Mouse (Mus musculus) megakaryocyte progenitor cell, adult 5-6 weeks (primary cell): ENCODE measurements around the gene Tmod4. TPM values are rescaled to one million over a fixed set of nuclear protein-coding genes. Genes with fewer than 3 reads are reported as not detected.

Experiments
- ATAC-seq: replicated peaks from 2 replicates; pipeline ENCODE4 v1.8.0; 2016; ENCODE audit warnings: mild to moderate bottlenecking, moderate TSS enrichment, inconsistent platforms; ENCODE audit not compliant: poor library complexity
- total RNA-seq, 2 experiments: library from RNA; stranded (forward) in 1 of 2; stranded (reverse) in 1 of 2; fragments of 157-497, 149-512 nt in 1 of 2; fragments of 200-1000 nt in 1 of 2; gene quantifications; 2 replicates each; pipeline versions ENCODE4 v1.2.3 to v1.2.4; 2015 to 2017

Gene Tmod4
- total RNA-seq, 2 experiments from 2014 or later: 1.1 to 2.5 TPM

DNA sequence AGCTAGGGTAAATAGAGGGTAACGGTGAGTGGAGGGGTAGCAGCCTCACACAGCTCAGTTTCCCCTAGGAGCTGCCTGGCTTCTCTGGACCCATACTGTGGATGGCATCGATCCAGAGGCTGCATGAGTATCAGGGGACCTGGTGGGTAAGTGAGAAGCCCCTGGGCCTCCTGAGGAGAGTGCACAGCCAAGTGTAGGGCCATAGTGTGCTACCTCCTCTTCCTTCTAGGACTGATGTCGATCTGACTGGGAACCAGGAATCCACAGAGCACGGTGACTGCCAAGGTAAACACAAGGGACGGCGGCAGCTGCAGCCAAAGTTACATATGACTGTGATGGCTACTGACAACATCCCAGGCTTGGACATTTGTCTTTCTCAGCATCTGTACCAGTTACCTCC is 46.8 kb downstream of the Tmod4 start:
- no peak for ATAC-seq

DNA sequence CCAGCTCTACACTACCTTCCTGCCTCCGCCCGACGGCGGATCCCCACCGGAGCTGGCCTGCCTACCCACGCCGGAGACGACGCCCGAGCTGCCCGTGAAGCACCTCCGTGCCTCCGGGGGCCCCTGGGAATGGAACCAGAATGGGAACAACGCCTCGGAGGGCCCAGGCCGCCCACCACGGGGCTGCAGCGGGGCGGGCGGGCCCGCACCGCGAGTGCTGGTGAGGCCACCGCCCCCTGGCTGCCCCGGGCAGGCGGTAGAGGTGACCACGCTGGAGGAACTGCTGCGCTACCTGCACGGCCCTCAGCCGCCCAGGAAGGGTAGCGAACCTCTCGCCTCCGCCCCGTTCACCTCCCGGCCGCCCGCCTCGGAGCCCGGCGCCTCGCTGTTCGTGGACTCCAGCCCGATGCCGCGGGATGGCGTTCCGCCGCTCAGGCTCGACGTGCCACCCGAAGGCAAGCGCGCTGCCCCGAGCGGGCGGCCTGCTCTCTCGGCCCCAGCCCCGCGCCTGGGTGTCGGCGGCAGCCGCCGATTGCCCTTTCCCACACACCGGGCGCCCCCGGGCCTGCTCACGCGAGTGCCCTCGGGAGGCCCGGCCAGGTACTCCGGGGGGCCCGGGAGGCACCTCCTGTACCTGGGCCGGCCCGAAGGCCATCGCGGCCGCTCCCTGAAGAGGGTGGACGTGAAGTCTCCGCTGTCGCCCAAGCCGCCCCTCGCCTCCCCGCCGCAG is 48.4 kb downstream of the Tmod4 start:
- ATAC-seq: no peak

DNA sequence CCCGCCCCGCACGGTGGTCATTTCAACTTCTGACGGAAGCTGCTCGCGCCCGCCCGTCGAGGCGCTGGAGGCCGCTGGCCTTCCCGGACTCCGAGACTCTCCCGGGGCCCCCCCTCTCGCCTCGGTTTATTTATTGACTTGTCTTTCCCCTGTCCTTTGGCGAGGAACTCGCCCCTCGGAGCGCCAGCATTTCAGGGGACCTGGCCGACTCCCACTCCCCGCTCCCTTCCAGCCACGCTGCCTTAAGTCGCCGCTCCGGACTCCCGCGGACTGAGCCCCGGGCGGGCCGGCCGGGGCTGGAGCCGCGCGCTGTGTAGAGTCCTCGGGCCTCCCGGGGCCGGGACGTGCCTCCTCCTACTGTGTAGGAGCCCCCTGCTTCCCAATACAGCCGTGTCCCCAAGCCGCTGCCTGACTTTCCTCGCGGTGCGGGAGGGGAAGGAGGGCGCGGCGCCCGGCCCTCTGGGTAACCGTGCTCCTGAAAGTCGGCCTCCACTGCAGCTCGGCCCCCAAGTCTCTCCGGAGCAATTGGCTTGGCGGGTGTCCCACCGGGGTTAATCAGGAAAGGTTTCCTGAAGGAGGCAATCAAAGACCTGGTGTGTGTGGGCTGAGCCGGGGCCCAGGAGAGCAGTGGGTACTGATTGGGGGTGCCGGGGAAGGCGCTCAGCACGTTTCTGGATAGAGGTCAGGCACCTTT is 49.1 kb downstream of the Tmod4 start:
- ATAC-seq: peak; percentile 18

DNA sequence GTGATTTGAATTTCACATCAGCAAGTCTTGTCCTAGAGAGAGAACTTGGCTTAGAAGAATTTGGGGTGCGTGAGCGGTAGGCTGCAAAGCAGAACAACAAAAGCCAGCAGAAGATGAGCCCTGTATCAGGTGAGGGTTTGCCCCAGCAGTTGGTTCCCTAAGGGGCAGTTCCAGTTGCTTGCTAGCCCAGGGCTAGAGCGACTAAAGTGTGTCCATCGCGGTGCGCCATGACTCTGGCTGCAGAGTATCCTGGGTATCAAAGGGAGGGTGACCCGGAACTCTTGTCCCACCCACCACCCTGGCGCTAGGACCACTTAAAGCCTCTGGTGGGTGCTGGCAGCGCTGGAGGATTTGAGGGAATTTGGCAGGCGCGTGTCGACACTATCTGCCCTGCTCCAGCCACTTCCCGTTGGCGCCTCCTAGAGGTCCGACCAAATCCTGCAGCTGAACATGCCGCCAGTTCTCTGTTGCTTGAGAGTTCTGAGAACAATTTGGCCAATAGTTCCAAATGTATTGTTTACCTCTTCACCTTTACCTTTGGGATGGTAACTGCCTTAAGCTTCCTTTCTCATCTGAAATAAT is 49.8 kb downstream of the Tmod4 start:
- peak; percentile 94 for ATAC-seq

DNA sequence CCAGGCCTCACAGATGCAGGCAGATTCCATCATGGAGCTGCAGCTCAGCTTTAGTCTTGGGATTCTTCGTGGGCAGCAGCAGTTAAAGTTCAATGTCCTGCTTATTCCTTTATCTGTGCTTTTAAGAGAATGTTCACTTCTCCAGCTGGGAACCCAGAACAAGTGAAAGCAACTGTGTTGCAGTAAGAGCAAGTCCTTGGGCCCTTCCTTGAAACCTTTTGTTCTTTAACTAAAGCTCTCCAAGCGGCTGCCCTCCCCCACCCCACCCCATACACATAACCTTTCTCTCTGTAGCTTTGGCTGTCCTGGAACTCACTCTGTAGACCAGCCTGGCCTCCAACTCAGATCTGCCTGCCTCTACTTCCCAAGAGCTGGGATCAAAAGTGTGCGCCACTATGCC is 52.2 kb downstream of the Tmod4 start:
- ATAC-seq: no peak

DNA sequence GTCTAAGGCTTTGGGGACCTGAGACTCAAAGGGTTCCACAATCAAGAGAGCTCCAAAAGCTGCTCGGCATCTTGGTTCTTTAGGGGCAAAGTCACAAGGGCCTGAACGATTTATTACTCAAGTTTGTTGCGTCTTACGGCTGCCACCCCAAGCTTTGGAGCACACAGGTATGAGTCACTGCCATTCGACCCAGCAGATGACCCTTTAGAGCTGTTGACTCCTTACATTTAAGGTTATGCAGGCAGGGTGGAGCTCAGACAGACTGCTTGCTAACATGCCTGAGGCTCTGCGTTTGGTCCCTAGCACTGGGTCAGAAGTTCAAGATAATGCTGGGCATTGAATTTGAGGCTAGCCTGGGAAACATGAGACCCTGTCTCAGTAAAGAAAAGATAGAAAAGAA is 53.3 kb downstream of the Tmod4 start:
- ATAC-seq: no peak

Other genes starting within 250 kb of the Tmod4 start
- gene Psmb4, start 237.5 kb upstream of the Tmod4 start, total RNA-seq (2015): 341 and 364 TPM in 2 replicates
- 196 and 240 TPM in 2 replicates for gene Psmb4, start 237.5 kb upstream of the Tmod4 start, total RNA-seq (2017)
- 27.3 and 28.8 TPM in 2 replicates for gene Selenbp1, start 191.4 kb upstream of the Tmod4 start, total RNA-seq (2015)
- 28.2 and 38.5 TPM in 2 replicates for gene Selenbp1, start 191.4 kb upstream of the Tmod4 start, total RNA-seq (2017)
- 18.0 and 20.3 TPM in 2 replicates for gene Rfx5, start 170.4 kb upstream of the Tmod4 start, total RNA-seq (2015)
- gene Rfx5, start 170.4 kb upstream of the Tmod4 start, total RNA-seq (2017): 16.2 and 20.3 TPM in 2 replicates
- gene Pi4kb, start 149.7 kb upstream of the Tmod4 start, total RNA-seq (2015): 21.2 and 23.5 TPM in 2 replicates
- gene Pi4kb, start 149.7 kb upstream of the Tmod4 start, total RNA-seq (2017): 24.0 and 24.5 TPM in 2 replicates
- gene Zfp687, start 109.0 kb upstream of the Tmod4 start, total RNA-seq (2015): 15.8 and 21.5 TPM in 2 replicates
- 19.6 and 21.3 TPM in 2 replicates for gene Zfp687, start 109.0 kb upstream of the Tmod4 start, total RNA-seq (2017)
- gene Psmd4, start 81.9 kb upstream of the Tmod4 start, total RNA-seq (2015): 91.5 and 116 TPM in 2 replicates
- gene Psmd4, start 81.9 kb upstream of the Tmod4 start, total RNA-seq (2017): 233 and 245 TPM in 2 replicates
- gene Pip5k1a, start 17.5 kb upstream of the Tmod4 start, total RNA-seq (2015): 16.3 and 21.0 TPM in 2 replicates
- 15.5 and 21.8 TPM in 2 replicates for gene Pip5k1a, start 17.5 kb upstream of the Tmod4 start, total RNA-seq (2017)
- 40.4 and 47.6 TPM in 2 replicates for gene Vps72, start 13.5 kb upstream of the Tmod4 start, total RNA-seq (2015)
- gene Vps72, start 13.5 kb upstream of the Tmod4 start, total RNA-seq (2017): 97.9 and 124 TPM in 2 replicates
- gene Scnm1, start 9.5 kb downstream of the Tmod4 start, total RNA-seq (2015): 43.4 and 45.8 TPM in 2 replicates
- 66.0 and 85.7 TPM in 2 replicates for gene Scnm1, start 9.5 kb downstream of the Tmod4 start, total RNA-seq (2017)
- 3.1 and 3.6 TPM in 2 replicates for gene Lysmd1, start 9.6 kb downstream of the Tmod4 start, total RNA-seq (2015)
- gene Lysmd1, start 9.6 kb downstream of the Tmod4 start, total RNA-seq (2017): 3.8 and 4.3 TPM in 2 replicates
- gene Tnfaip8l2, start 17.9 kb downstream of the Tmod4 start, total RNA-seq (2015): 17.9 and 18.7 TPM in 2 replicates
- 17.8 and 25.1 TPM in 2 replicates for gene Tnfaip8l2, start 17.9 kb downstream of the Tmod4 start, total RNA-seq (2017)
- 0.05 and 0.07 TPM in 2 replicates for gene Sema6c, start 36.0 kb downstream of the Tmod4 start, total RNA-seq (2015)
- not detected in 2 replicates for gene Sema6c, start 36.0 kb downstream of the Tmod4 start, total RNA-seq (2017)
- gene Gabpb2, start 93.4 kb downstream of the Tmod4 start, total RNA-seq (2015): 28.5 and 29.3 TPM in 2 replicates
- 43.1 and 57.7 TPM in 2 replicates for gene Gabpb2, start 93.4 kb downstream of the Tmod4 start, total RNA-seq (2017)
- 56.2 and 56.7 TPM in 2 replicates for gene Cdc42se1, start 104.3 kb downstream of the Tmod4 start, total RNA-seq (2015)
- gene Cdc42se1, start 104.3 kb downstream of the Tmod4 start, total RNA-seq (2017): 52.5 and 60.3 TPM in 2 replicates
- gene Mllt11, start 107.7 kb downstream of the Tmod4 start, total RNA-seq (2015): 4.6 and 5.8 TPM in 2 replicates
- gene Mllt11, start 107.7 kb downstream of the Tmod4 start, total RNA-seq (2017): 4.9 and 5.5 TPM in 2 replicates
- gene Gm128, start 117.1 kb downstream of the Tmod4 start, total RNA-seq (2015): 1.0 and 1.4 TPM in 2 replicates
- 0.34 and 0.46 TPM in 2 replicates for gene Gm128, start 117.1 kb downstream of the Tmod4 start, total RNA-seq (2017)
- not detected in 2 replicates for gene Bnipl, start 126.7 kb downstream of the Tmod4 start, total RNA-seq (2015)
- gene Bnipl, start 126.7 kb downstream of the Tmod4 start, total RNA-seq (2017): not detected in 2 replicates
- gene Mindy1, start 156.9 kb downstream of the Tmod4 start, total RNA-seq (2015): 30.9 and 33.2 TPM in 2 replicates
- gene Mindy1, start 156.9 kb downstream of the Tmod4 start, total RNA-seq (2017): 22.7 and 23.6 TPM in 2 replicates
- 14.8 and 15.2 TPM in 2 replicates for gene Prune1, start 157.6 kb downstream of the Tmod4 start, total RNA-seq (2015)
- gene Prune1, start 157.6 kb downstream of the Tmod4 start, total RNA-seq (2017): 7.8 and 11.8 TPM in 2 replicates
- 11.2 and 15.9 TPM in 2 replicates for gene Anxa9, start 182.7 kb downstream of the Tmod4 start, total RNA-seq (2015)
- 5.5 and 7.0 TPM in 2 replicates for gene Anxa9, start 182.7 kb downstream of the Tmod4 start, total RNA-seq (2017)
- 193 and 203 TPM in 2 replicates for gene Cers2, start 190.3 kb downstream of the Tmod4 start, total RNA-seq (2015)
- gene Cers2, start 190.3 kb downstream of the Tmod4 start, total RNA-seq (2017): 91.3 and 98.4 TPM in 2 replicates
- 37.0 and 37.8 TPM in 2 replicates for gene Setdb1, start 232.7 kb downstream of the Tmod4 start, total RNA-seq (2015)
- 31.5 and 34.7 TPM in 2 replicates for gene Setdb1, start 232.7 kb downstream of the Tmod4 start, total RNA-seq (2017)